Mouse (Mus musculus): Measurements from ENCODE around the gene Clybl. TPM values are rescaled to one million over a fixed set of nuclear protein-coding genes. Genes with fewer than 3 reads are reported as not detected.

Clybl gene
- total and polyA plus RNA-seq, 2 experiments from 2014 or later = 10.6 to 21.0 TPM

DNA sequence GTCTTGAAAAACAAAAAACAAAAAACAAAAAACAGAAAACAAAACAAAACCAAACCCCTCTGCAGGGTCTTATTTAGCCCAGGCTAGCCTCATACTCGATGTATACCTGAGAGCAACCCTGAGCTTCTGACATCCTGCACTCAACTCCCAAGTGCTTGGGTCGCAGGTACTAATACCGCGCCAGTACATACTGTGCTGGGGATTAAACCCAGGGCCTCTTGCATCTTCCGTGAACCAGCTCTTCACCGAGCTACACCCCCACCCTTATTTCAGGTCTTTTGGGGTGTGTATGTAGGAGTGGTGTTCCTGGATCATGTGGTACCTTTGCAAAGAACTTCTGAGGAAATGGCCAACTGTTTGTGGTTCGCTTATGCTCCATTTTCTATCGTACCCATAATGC, 13.1 kb downstream of the Clybl start:
- TF ChIP-seq CTCF (IDR thresholded peaks at IDR 0.05; ENCODE audit: low read depth) = no peak
- ATAC-seq (no peak), DNase-seq (no peak)
- WGBS = 94% methylated on average over 8 of the region's 8 CpGs
- Histone ChIP-seq H3K4me3 (ENCODE audit: low read depth, low read length) (no peak overlapping the region), H3K9ac (no peak overlapping the region), H3K4me2 (ENCODE audit: low read depth) (no peak overlapping the region), H3K9me3 (ENCODE audit: low read length) (no peaks in the 10 kb centered on the region), H3K4me1 (ENCODE audit: insufficient read depth) (no peaks in the 10 kb centered on the region), H3K27ac (ENCODE audit: low read depth, low read length) (no peak overlapping the region), H3K27me3 (ENCODE audit: insufficient read depth, low read length) (no peaks in the 10 kb centered on the region), H3K36me3 (ENCODE audit: insufficient read depth) (no peaks in the 10 kb centered on the region)

DNA sequence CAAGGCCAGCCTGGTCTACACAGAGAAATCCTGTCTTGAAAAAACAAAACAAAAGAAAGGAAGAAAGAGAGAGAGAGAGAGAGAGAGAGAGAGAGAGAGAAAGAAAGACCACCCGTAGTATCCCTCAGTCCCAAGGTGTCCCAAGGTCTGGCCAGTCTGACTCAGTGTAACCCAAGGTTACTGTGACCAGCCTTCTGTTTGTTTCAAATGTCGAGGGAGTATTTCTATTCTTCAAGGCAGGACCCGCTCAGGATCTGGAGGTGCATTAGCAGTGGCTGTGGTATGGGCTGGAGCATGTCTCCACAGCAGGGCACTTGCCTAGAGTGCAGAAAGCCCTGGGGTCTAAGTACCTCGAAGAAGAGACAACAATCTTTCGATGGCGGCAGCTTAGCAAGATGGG, 15.3 kb downstream of the Clybl start:
- TF ChIP-seq CTCF (IDR thresholded peaks at IDR 0.05; ENCODE audit: low read depth) = no peak
- H3K27ac ChIP-seq (ENCODE audit: low read depth, low read length) = no peak overlapping the region
- 84% methylated on average over 6 of the region's 6 CpGs for WGBS

DNA sequence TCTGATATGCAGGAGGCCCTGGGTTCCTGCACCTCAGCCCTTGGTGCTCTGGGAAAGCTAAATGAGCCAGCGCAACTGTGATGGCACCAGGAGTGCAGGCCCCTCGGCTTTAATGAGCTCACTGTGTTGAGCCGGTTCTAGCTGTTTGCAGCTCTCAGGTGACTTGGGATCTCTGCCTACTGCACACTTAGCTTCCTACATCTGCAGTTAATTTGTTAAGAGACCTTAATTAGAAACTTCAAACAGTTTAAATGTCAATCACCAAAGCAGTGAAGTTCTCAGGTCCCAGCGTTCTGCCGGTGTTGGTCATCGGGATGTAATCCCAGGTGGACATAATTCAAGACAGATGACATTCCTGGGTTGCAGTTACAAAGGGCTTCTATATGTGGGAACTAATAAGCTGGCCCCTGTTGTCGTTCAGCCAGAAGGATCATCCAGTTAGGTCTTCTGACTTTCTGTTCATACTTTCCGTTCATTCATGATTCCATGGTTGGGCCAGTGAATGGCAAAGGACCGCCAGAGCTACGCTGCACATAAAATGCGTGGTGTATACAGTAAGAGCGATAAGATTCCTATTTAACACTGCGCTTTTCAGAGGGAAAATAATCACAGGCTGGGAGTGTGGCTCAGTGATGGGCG, 18.9 kb downstream of the Clybl start:
- TF ChIP-seq CTCF (IDR thresholded peaks at IDR 0.05; ENCODE audit: low read depth) = no peak
- Histone ChIP-seq H3K36me3 (ENCODE audit: insufficient read depth) (no peaks in the 10 kb centered on the region), H3K27ac (ENCODE audit: low read depth, low read length) (no peak overlapping the region), H3K4me2 (ENCODE audit: low read depth) (no peak overlapping the region), H3K4me1 (ENCODE audit: insufficient read depth) (no peaks in the 10 kb centered on the region), H3K9ac (no peak overlapping the region), H3K27me3 (ENCODE audit: insufficient read depth, low read length) (no peaks in the 10 kb centered on the region), H3K4me3 (ENCODE audit: low read depth, low read length) (no peak overlapping the region), H3K9me3 (ENCODE audit: low read length) (no peaks in the 10 kb centered on the region)
- 78% methylated on average over 14 of the region's 14 CpGs for WGBS
- DNase-seq = no peak
- no peak for ATAC-seq

More for the DNA sequence above, 15.3 kb downstream of the Clybl start:
- H3K4me2 ChIP-seq (ENCODE audit: low read depth) = no peak overlapping the region
- no peaks in the 10 kb centered on the region for H3K9me3 ChIP-seq (ENCODE audit: low read length)
- H3K9ac ChIP-seq = no peak overlapping the region
- H3K4me1 ChIP-seq (ENCODE audit: insufficient read depth) = no peaks in the 10 kb centered on the region
- ATAC-seq (no peak), DNase-seq (no peak)
- no peaks in the 10 kb centered on the region for H3K27me3 ChIP-seq (ENCODE audit: insufficient read depth, low read length)
- H3K4me3 ChIP-seq (ENCODE audit: low read depth, low read length) = no peak overlapping the region
- no peaks in the 10 kb centered on the region for H3K36me3 ChIP-seq (ENCODE audit: insufficient read depth)

DNA sequence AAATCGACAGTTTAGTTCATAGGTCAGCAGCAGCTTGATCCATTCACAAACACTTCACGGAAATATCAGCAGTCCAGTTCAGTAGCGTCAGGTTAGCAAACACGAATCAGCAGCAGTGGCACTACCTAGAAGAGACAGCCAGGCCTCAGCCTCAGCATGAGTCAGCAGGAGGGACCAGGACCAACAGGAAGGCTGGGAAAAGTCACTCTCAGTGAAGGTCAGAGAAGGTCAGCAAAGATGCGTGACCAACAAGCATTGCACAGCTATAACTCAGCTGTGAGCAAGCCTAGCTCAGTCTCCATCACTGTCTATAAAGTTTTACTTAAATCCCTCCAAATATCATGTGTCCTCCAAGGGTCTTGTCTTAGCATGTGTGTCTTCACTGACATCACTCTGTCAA, 27.7 kb downstream of the Clybl start:
- Histone ChIP-seq H3K4me3 (ENCODE audit: low read depth, low read length) (no peak overlapping the region), H3K4me2 (ENCODE audit: low read depth) (no peak overlapping the region), H3K27ac (ENCODE audit: low read depth, low read length) (no peak overlapping the region), H3K9me3 (ENCODE audit: low read length) (no peaks in the 10 kb centered on the region), H3K36me3 (ENCODE audit: insufficient read depth) (no peaks in the 10 kb centered on the region), H3K27me3 (ENCODE audit: insufficient read depth, low read length) (no peaks in the 10 kb centered on the region), H3K9ac (no peak overlapping the region), H3K4me1 (ENCODE audit: insufficient read depth) (no peaks in the 10 kb centered on the region)
- TF ChIP-seq CTCF (IDR thresholded peaks at IDR 0.05; ENCODE audit: low read depth) = no peak
- DNase-seq = no peak
- 91% methylated on average over 5 of the region's 5 CpGs for WGBS
- no peak for ATAC-seq

DNA sequence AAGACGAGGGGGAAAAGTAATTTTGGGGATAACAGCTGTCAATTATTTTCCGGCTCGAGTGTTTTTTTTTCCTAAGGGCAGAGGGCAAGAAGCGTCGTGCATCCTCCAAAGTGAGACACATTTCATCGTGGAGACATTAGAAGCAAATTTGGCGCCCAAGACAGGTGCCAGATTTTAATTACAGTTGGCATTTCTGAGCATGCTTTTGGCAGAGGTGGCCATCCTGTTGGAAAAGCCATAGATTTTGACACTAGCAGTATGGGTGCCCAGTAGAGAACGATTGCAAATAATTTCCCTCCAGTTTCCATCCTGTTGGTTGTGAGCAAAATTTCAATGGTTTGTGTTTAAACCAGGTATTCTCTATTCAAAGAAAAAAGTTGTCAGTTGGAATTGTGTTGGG, 32.1 kb downstream of the Clybl start:
- no peak overlapping the region for H3K4me2 ChIP-seq (ENCODE audit: low read depth)
- no peaks in the 10 kb centered on the region for H3K27me3 ChIP-seq (ENCODE audit: insufficient read depth, low read length)
- no peak for TF ChIP-seq CTCF (IDR thresholded peaks at IDR 0.05; ENCODE audit: low read depth)
- no peak overlapping the region for H3K4me3 ChIP-seq (ENCODE audit: low read depth, low read length)
- H3K36me3 ChIP-seq (ENCODE audit: insufficient read depth) = no peaks in the 10 kb centered on the region
- H3K9ac ChIP-seq = no peak overlapping the region
- no peak for ATAC-seq
- H3K4me1 ChIP-seq (ENCODE audit: insufficient read depth) = no peaks in the 10 kb centered on the region
- WGBS = 49% methylated on average over 8 of the region's 8 CpGs
- no peak overlapping the region for H3K27ac ChIP-seq (ENCODE audit: low read depth, low read length)
- DNase-seq = peak; percentile 62
- H3K9me3 ChIP-seq (ENCODE audit: low read length) = no peaks in the 10 kb centered on the region

DNA sequence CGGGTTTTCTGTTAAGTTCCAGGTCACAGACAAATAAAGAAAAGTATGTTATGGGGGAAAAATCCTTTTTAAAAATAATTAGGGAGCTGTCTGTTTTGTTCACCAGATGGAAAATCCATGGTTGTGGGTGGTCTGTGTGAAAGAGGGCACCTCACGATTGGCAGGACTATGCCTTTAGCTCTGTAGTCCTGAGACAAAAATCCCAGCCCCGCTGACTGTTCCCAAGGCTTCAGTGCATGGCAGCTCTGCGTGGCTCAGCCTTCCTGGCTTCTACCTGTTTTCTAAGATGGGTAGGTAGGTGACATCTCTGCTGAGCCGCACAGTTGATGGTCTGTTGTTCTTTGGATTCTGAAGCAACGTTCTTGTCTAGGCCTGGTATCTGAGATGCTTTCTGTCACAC, 32.6 kb downstream of the Clybl start:
- Histone ChIP-seq H3K27me3 (ENCODE audit: insufficient read depth, low read length) (no peaks in the 10 kb centered on the region), H3K36me3 (ENCODE audit: insufficient read depth) (no peaks in the 10 kb centered on the region), H3K9me3 (ENCODE audit: low read length) (no peaks in the 10 kb centered on the region), H3K27ac (ENCODE audit: low read depth, low read length) (no peak overlapping the region), H3K4me3 (ENCODE audit: low read depth, low read length) (no peak overlapping the region), H3K9ac (no peak overlapping the region), H3K4me1 (ENCODE audit: insufficient read depth) (no peaks in the 10 kb centered on the region), H3K4me2 (ENCODE audit: low read depth) (no peak overlapping the region)
- DNase-seq (no peak), ATAC-seq (no peak)
- WGBS = 70% methylated on average over 6 of the region's 6 CpGs
- TF ChIP-seq CTCF (IDR thresholded peaks at IDR 0.05; ENCODE audit: low read depth) = no peak

DNA sequence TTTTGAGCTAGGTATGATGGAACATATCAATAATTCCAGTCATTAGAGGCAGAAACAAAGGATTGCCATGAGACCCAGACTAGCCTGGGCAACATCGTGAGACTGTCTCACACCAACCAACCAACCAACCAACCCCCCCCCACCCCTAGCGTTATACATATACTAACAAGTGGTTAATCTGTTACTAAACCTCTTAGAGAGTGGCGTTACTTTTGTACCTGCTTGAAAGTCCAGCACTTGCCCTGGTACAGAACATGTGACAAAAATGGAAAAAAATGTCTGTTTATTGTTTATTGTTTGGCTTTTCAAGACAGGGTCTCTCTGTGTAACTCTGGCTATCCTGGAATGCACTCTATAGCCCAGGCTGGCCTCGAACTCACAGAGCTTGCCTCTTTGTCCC, 35.7 kb downstream of the Clybl start:
- no peaks in the 10 kb centered on the region for H3K36me3 ChIP-seq (ENCODE audit: insufficient read depth)

More for the DNA sequence above, 35.7 kb downstream of the Clybl start:
- H3K9me3 ChIP-seq (ENCODE audit: low read length) = no peaks in the 10 kb centered on the region
- no peak overlapping the region for H3K9ac ChIP-seq
- no peak for DNase-seq
- no peaks in the 10 kb centered on the region; the same call in 1 of the 2 replicates for H3K27me3 ChIP-seq (ENCODE audit: insufficient read depth, low read length)
- no peak for ATAC-seq
- 95% methylated on average over 4 of the region's 4 CpGs for WGBS
- TF ChIP-seq CTCF (IDR thresholded peaks at IDR 0.05; ENCODE audit: low read depth) = no peak
- H3K4me2 ChIP-seq (ENCODE audit: low read depth) = no peak overlapping the region
- no peak overlapping the region for H3K4me3 ChIP-seq (ENCODE audit: low read depth, low read length)
- no peaks in the 10 kb centered on the region for H3K4me1 ChIP-seq (ENCODE audit: insufficient read depth)
- H3K27ac ChIP-seq (ENCODE audit: low read depth, low read length) = no peak overlapping the region

All from forebrain, postnatal 0 days (tissue).